Mouse (Mus musculus) c-Kit-positive CD71-negative TER-119-negative erythroid progenitor cells, embryonic 14.5 days (primary cell): ENCODE results near the gene Vbp1.

Experiments
- DNase-seq: peaks from one replicate; pipeline ENCODE4 v3.0.0-alpha.2; 2013; ENCODE audit warnings: low read depth

The Vbp1 gene

DNA sequence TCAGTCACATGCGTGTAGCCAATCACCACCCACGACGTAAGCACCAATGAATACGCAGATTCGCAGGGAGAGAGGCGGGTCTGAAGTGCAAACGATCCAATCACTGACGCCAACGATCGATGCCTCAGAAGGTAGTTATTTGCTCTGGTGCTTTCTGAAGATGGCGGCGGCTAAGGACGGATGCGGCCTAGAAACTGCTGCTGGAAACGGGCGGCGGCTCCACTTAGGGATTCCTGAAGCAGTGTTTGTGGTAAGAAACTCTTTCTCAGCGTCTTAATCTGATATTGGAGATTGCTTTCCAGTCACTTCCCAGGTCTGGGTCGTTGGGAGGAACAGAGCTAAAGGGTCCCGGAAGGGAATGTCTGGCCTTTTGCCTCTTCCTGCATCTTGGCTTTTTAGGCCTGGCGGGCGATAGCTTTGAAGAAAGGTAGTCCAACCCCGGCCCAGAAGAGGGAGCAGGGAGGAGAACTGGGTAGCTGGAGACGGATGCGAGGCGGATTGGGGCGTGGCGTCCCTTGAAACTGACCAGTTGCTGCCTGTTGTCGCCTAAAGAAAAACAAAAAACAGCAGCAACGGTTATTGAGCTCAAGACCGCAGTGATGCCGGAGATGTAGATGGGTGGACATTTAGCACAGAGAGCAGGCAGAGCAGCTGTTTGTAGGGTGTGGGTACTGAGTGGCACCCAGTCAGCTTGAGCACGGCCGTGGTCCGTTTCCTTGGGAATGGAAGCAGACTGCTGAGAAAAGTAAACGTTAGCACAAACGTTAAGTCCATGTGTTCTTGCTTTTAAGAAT, at the start of gene Vbp1:
Gene Vbp1 (plus strand): TSS at position 121 of the 794 bp plus-strand sequence.
- peak; percentile 67 for DNase-seq

DNA sequence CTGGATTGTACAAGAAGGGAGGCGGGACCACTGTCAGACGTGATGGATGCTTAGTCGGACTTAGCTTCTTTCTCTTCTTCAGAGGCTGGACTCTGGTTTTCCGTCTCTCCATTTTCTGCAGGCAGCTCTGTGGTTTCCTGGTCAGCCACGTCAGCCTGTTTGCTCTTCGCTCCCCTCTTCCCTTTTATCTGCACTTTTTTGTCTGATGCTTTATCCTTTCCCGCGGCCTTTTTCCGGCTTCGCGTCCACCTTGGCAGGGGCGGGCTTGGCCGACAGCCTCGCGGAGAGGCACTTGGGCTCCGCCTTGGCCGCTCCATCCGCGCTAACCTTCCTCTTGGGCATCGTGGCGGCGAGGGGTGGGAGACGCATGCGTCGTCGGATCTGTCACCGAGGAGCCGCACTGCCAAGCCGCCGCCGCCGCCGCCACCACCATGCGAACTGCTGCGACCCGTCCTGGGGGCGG, 38.9 kb upstream of the Vbp1 start:
- DNase-seq: peak; percentile 26

DNA sequence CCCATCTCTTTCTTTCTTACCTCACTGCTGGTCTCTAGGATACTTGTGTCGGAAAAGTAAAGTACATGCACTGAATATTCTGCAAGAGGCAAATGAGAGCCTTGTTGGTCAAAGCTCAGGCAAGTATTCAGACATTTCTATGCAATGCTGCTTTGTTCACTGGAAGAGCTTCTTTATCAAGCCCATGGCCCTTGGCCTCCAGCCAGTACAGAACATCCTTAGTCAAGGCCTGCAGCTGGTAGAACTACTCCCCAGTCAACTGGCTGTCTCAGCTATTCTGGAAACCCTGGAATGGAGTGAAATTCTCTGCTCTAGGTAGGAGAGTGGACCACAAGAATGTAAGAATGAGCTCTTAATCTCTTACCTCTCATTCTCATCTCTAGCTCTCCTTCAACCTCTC, 24.2 kb upstream of the Vbp1 start:
- no peak for DNase-seq

DNA sequence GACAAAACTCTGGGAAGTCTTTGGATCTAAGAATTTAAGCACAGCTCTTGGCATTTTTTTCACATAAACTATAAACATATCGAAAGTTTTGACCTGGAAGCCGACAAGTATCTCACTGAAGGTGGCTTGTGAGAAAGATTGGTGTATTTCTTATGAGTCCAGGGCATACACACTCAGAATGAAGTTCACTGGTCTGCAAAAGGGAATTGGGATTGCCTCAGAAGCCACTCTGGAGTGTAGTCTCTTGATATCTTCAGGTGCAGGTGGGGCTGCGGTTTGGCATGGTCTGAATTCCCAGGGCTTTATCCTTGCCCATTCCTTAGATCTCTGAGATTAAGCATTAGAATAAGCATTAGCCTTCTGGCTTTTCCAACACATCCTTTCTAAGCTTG, 316 bp upstream of the Vbp1 start:
- no peak for DNase-seq

DNA sequence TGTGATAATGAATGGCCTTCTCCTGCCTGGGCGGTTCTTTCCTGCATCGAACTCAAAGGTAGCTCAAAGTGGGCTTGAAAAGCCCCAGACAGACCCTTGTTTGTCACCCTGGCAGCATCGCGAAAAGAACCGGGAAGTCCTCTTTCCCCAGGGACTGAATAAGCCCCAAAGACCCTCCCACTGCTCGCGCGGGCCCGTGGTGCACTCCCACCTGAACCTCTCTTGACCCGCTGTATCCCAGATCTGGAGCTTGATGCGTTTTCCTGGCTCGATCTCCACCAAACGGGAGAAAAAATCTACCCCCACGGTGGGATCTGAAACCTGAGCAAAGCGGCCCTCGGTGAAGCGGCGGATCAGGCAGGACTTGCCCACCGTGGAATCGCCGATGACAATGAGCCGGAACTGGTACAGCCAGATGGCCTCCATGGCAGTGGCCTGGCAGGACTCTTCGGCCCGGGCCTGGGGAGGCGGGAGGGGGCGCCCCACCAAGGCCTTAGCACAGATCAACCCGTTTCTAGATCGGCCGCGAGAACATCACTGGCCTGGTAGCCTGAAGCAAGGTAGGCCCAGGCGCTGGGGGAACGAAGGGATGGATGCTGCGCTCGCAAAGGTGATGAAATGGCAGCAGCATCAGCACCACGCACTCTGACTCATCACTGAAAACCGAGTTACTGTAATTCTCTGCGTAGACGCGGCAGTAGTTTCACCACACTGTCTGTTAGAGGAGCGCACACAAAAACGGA, 63.7 kb downstream of the Vbp1 start, which contains the start of gene Rab39b:
Gene Rab39b (minus strand): TSS at position 650 of the 743 bp plus-strand sequence.
- no peak for DNase-seq

GRCm38 (mm10) chrX:75578539-75578938, 64.4 kb downstream of the Vbp1 start:
- DNase-seq: no peak
